Mouse (Mus musculus): ENCODE results near the gene Ndufa11. TPM values are rescaled to one million over a fixed set of nuclear protein-coding genes. Genes with fewer than 3 reads are reported as not detected.

The Ndufa11 gene
- total RNA-seq, 2 experiments from 2014 or later = 205 to 222 TPM

Other genes starting within 250 kb of the Ndufa11 start
- gene Ptprs, start 241.3 kb upstream of the Ndufa11 start, total RNA-seq (2021) = 100 to 1,000 TPM; 667 to 674 TPM
- not detected for gene Znrf4, start 205.3 kb upstream of the Ndufa11 start, total RNA-seq (2021)
- 1 to 10 TPM in 1 of 2 experiments, under 1 TPM in 1; 0.54 to 1.3 TPM for gene Gm20219, start 163.4 kb upstream of the Ndufa11 start, total RNA-seq (2021)
- 10 to 100 TPM; 86.3 to 97.5 TPM for gene Safb2, start 133.2 kb upstream of the Ndufa11 start, total RNA-seq (2021)
- 100 to 1,000 TPM; 126 to 141 TPM for gene Safb, start 132.9 kb upstream of the Ndufa11 start, total RNA-seq (2021)
- gene 2410015M20Rik, start 108.0 kb upstream of the Ndufa11 start, total RNA-seq (2021) = 100 to 1,000 TPM; 169 to 171 TPM
- 100 to 1,000 TPM; 430 to 448 TPM for gene Rpl36, start 104.4 kb upstream of the Ndufa11 start, total RNA-seq (2021)
- 10 to 100 TPM; 64.9 TPM for gene Lonp1, start 90.9 kb upstream of the Ndufa11 start, total RNA-seq (2021)
- under 1 TPM; 0.41 to 0.73 TPM for gene Catsperd, start 89.6 kb upstream of the Ndufa11 start, total RNA-seq (2021)
- 10 to 100 TPM; 88.4 to 97.2 TPM for gene Ranbp3, start 44.5 kb upstream of the Ndufa11 start, total RNA-seq (2021)
- 1 to 10 TPM; 8.8 TPM for gene Vmac, start 255 bp downstream of the Ndufa11 start, total RNA-seq (2021)
- 1 to 10 TPM; 1.8 to 2.4 TPM for gene Nrtn, start 39.8 kb downstream of the Ndufa11 start, total RNA-seq (2021)
- 10 to 100 TPM; 75.4 to 76.4 TPM for gene Dus3l, start 47.0 kb downstream of the Ndufa11 start, total RNA-seq (2021)
- gene Prr22, start 52.5 kb downstream of the Ndufa11 start, total RNA-seq (2021) = 1 to 10 TPM in 1 of 2 experiments, under 1 TPM in 1; 0.49 to 1.4 TPM
- gene Rfx2, start 113.2 kb downstream of the Ndufa11 start, total RNA-seq (2021) = 1 to 10 TPM; 1.4 to 2.3 TPM
- gene Acsbg2, start 156.7 kb downstream of the Ndufa11 start, total RNA-seq (2021) = not detected
- under 1 TPM; 0.16 to 0.41 TPM for gene 1700061G19Rik, start 157.7 kb downstream of the Ndufa11 start, total RNA-seq (2021)
- 10 to 100 TPM; 66.2 to 78.3 TPM for gene Mllt1, start 217.6 kb downstream of the Ndufa11 start, total RNA-seq (2021)

Measured in left cerebral cortex, postnatal 10 days (tissue).